Mouse (Mus musculus): ENCODE measurements at regions not wholly inside any gene's neighbourhood (a gene's known extent, or its start where the extent isn't known, plus 50 kb on each side); places are given as distances from the start of the nearest gene placed in this dataset.

DNA sequence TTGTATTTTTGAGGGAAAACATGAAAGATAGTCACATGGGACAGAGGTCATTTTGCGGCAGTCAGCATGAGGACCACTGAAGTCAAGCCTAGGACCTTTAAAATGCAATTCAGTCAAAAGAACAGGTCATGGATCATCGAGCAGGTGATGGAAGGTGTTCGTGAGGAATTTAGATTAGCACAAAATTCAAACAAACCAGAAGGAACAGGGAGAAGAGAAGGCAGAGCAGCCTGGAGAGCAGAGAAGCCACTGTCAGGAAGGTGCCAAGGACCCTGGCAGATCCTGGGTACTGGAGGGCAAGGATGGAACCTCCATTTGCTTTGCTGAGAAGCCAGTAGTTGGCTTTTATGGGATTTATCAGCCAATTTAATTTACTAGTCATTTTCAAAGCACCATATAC, 167.8 kb downstream of the Tbx18 start:
- no peak for TF ChIP-seq FLI1 (IDR thresholded peaks at IDR 0.05; ENCODE audit: low read length)
- TF ChIP-seq GATA1 (IDR thresholded peaks at IDR 0.05; ENCODE audit: borderline replicate concordance, low read length): no peak
